Mouse (Mus musculus) heart, embryonic 10.5 days (tissue): Measurements from ENCODE around the gene Adam25. TPM values are rescaled to one million over a fixed set of nuclear protein-coding genes. Genes with fewer than 3 reads are reported as not detected.
"Not testable (repeated sequence)": the region's sequence is repeated elsewhere in the genome, so short reads cannot be mapped to it uniquely, and the experiment has no call there.

Experiments
- DNase-seq: peaks from one replicate; pipeline ENCODE4 v3.0.0-alpha.2; 2017; ENCODE audit warnings: low spot score
- H3K27ac ChIP-seq: fragments of 300-500 bp; sonication (generic); 2 replicates; pipeline ENCODE4 v1.5.1; 2016; ENCODE audit warnings: mild to moderate bottlenecking
- H3K27me3 ChIP-seq: fragments of 300-500 bp; sonication (generic); 2 replicates; pipeline ENCODE4 v1.6.1; 2016; ENCODE audit warnings: mild to moderate bottlenecking; ENCODE audit not compliant: poor library complexity, insufficient read depth, severe bottlenecking
- H3K36me3 ChIP-seq: fragments of 300-500 bp; sonication (generic); 2 replicates; pipeline ENCODE4 v1.6.1; 2016; ENCODE audit warnings: mild to moderate bottlenecking, moderate library complexity
- H3K4me1 ChIP-seq: fragments of 300-500 bp; sonication (generic); 2 replicates; pipeline ENCODE4 v1.6.1; 2016; ENCODE audit warnings: mild to moderate bottlenecking
- H3K4me3 ChIP-seq: fragments of 300-500 bp; sonication (generic); 2 replicates; pipeline ENCODE4 v1.5.1; 2016; ENCODE audit warnings: mild to moderate bottlenecking, moderate library complexity
- H3K9me3 ChIP-seq: fragments of 300-500 bp; sonication (generic); 2 replicates; pipeline ENCODE4 v1.6.1; 2016; ENCODE audit warnings: mild to moderate bottlenecking, moderate library complexity
- WGBS: fragments of 180-500 bp; shearing (Covaris S2); methylation state at CpG from one replicate; pipeline ENCODE4 v1.1.7; 2016; 5-methylcytosine and 5-hydroxymethylcytosine counted together
- polyA plus RNA-seq: library from polyadenylated mRNA; unstranded; fragments of >200 nt; fragmentation: Nextera tagmentation; extraction: Ambion mirVana; gene quantifications from 2 replicates; pipeline ENCODE4 v1.2.1, GENCODE M21; 2016

The Adam25 gene
- polyA plus RNA-seq, result not detected in 2 replicates

- not testable (repeated sequence) for H3K27me3 ChIP-seq, H3K4me3 ChIP-seq, DNase-seq, H3K36me3 ChIP-seq, H3K27ac ChIP-seq, H3K9me3 ChIP-seq, H3K4me1 ChIP-seq
- 49% methylated on average over 1 of the region's 1 CpGs for WGBS
Observed at GRCm38 (mm10) chr8:40751908-40752307, at the start of gene Adam25. TSS of gene Adam25 (plus strand) at chr8:40752208.

GRCm38 (mm10) chr8:40715406-40715805 lies 36.6 kb upstream of the Adam25 start:
- not testable (repeated sequence) for H3K27me3 ChIP-seq, H3K36me3 ChIP-seq, DNase-seq, H3K27ac ChIP-seq, H3K4me3 ChIP-seq, H3K9me3 ChIP-seq, H3K4me1 ChIP-seq
- 70% methylated on average over 4 of the region's 4 CpGs for WGBS

- H3K27ac ChIP-seq, result no peak overlapping the region
- H3K4me3 ChIP-seq, result no peak overlapping the region
- WGBS, result 81% methylated on average over 7 of the region's 7 CpGs
- H3K27me3 ChIP-seq, result no peaks in the 10 kb centered on the region
- no peaks in the 10 kb centered on the region for H3K4me1 ChIP-seq
- no peaks in the 10 kb centered on the region for H3K36me3 ChIP-seq
- no peaks in the 10 kb centered on the region for H3K9me3 ChIP-seq
- DNase-seq, result no peak
Observed at GRCm38 (mm10) chr8:40715986-40716385, 36.0 kb upstream of the Adam25 start.

- Histone ChIP-seq H3K4me1 (no peaks in the 10 kb centered on the region), H3K4me3 (no peak overlapping the region), H3K9me3 (no peaks in the 10 kb centered on the region), H3K27me3 (no peaks in the 10 kb centered on the region), H3K36me3 (no peaks in the 10 kb centered on the region), H3K27ac (no peak overlapping the region)
- DNase-seq, result no peak
Observed at GRCm38 (mm10) chr8:40783320-40783719, 31.3 kb downstream of the Adam25 start.

GRCm38 (mm10) chr8:40792973-40793372 lies 41.0 kb downstream of the Adam25 start, which contains the start of gene Adam20:
TSS of gene Adam20 (plus strand) at chr8:40793273.
- H3K27ac ChIP-seq, H3K9me3 ChIP-seq, H3K27me3 ChIP-seq, DNase-seq, H3K4me1 ChIP-seq, H3K4me3 ChIP-seq, H3K36me3 ChIP-seq: not testable (repeated sequence)
- 61% methylated on average over 1 of the region's 1 CpGs for WGBS

GRCm38 (mm10) chr8:40803379-40804079 lies 51.5 kb downstream of the Adam25 start:
- Histone ChIP-seq H3K9me3 (no peaks in the 10 kb centered on the region), H3K27ac (no peak overlapping the region), H3K36me3 (no peaks in the 10 kb centered on the region), H3K27me3 (no peaks in the 10 kb centered on the region), H3K4me1 (no peaks in the 10 kb centered on the region), H3K4me3 (no peak overlapping the region)
- no peak for DNase-seq
- 74% methylated on average over 2 of the region's 2 CpGs for WGBS

Other genes starting within 250 kb of the Adam25 start
- gene Adam24, start 77.1 kb upstream of the Adam25 start, polyA plus RNA-seq, result not detected in 2 replicates
- gene Adam20, start 41.1 kb downstream of the Adam25 start, polyA plus RNA-seq, result not detected in 2 replicates
- not detected in 2 replicates for gene Adam39, start 70.8 kb downstream of the Adam25 start, polyA plus RNA-seq